Mouse (Mus musculus) spleen, postnatal 10 days (tissue): ENCODE measurements around the gene Prrc2b.

ENCODE experiments used
- DNase-seq, 2 experiments: peaks; one replicate each; pipeline ENCODE4 v3.0.0; 2021 to 2022; ENCODE audit warnings: low spot score in 2 of 2

The Prrc2b gene

GRCm38 (mm10) chr2:32160967-32161366 lies 10.1 kb downstream of the Prrc2b start:
- DNase-seq: peak in 1 of 2 experiments; percentile 58

GRCm38 (mm10) chr2:32162102-32162501 lies 11.2 kb downstream of the Prrc2b start:
- no peak for DNase-seq

- no peak for DNase-seq
Observed at GRCm38 (mm10) chr2:32162646-32163045, 11.8 kb downstream of the Prrc2b start.

- no peak for DNase-seq
Observed at GRCm38 (mm10) chr2:32163057-32163456, 12.2 kb downstream of the Prrc2b start.

GRCm38 (mm10) chr2:32164503-32164902 lies 13.6 kb downstream of the Prrc2b start:
- peak in 1 of 2 experiments; percentile 45 for DNase-seq

- DNase-seq: no peak
Observed at GRCm38 (mm10) chr2:32165040-32165800, 14.3 kb downstream of the Prrc2b start.

GRCm38 (mm10) chr2:32166581-32166980 lies 15.7 kb downstream of the Prrc2b start:
- no peak for DNase-seq

- peak in 1 of 2 experiments; percentile 54 for DNase-seq
Observed at GRCm38 (mm10) chr2:32167034-32167770, 16.3 kb downstream of the Prrc2b start.

- DNase-seq: peak; percentile 32 to 69
Observed at GRCm38 (mm10) chr2:32167819-32168218, 16.9 kb downstream of the Prrc2b start.

- no peak for DNase-seq
Observed at GRCm38 (mm10) chr2:32169292-32169691, 18.4 kb downstream of the Prrc2b start.

- DNase-seq: no peak
Observed at GRCm38 (mm10) chr2:32170010-32170409, 19.1 kb downstream of the Prrc2b start.

- no peak for DNase-seq
Observed at GRCm38 (mm10) chr2:32171658-32172433, 21.0 kb downstream of the Prrc2b start.

GRCm38 (mm10) chr2:32174170-32174741 lies 23.4 kb downstream of the Prrc2b start:
- DNase-seq: no peak

- no peak for DNase-seq
Observed at GRCm38 (mm10) chr2:32175051-32175466, 24.2 kb downstream of the Prrc2b start.

GRCm38 (mm10) chr2:32175508-32175907 lies 24.6 kb downstream of the Prrc2b start:
- no peak for DNase-seq

GRCm38 (mm10) chr2:32176848-32177247 lies 26.0 kb downstream of the Prrc2b start:
- no peak for DNase-seq

- no peak for DNase-seq
Observed at GRCm38 (mm10) chr2:32177397-32178060, 26.6 kb downstream of the Prrc2b start.

GRCm38 (mm10) chr2:32179363-32179762 lies 28.5 kb downstream of the Prrc2b start:
- DNase-seq: no peak

GRCm38 (mm10) chr2:32180127-32180526 lies 29.2 kb downstream of the Prrc2b start:
- DNase-seq: no peak

- DNase-seq: no peak
Observed at GRCm38 (mm10) chr2:32181364-32181763, 30.5 kb downstream of the Prrc2b start.

- DNase-seq: no peak
Observed at GRCm38 (mm10) chr2:32182119-32182518, 31.2 kb downstream of the Prrc2b start.
